Mouse (Mus musculus) ES-E14 (cell line): ENCODE results near the gene Ccdc88a. TPM values are rescaled to one million over a fixed set of nuclear protein-coding genes. Genes with fewer than 3 reads are reported as not detected.

Source experiments
- DNase-seq: peaks from one replicate; pipeline ENCODE4 v3.0.0-alpha.2; 2013; ENCODE audit warnings: low read depth, low spot score
- H3K27ac ChIP-seq: 2 replicates; pipeline ENCODE4 v1.5.1; 2012; ENCODE audit warnings: low read depth, mild to moderate bottlenecking, low read length, moderate library complexity, mixed read lengths; ENCODE audit not compliant: poor library complexity, insufficient read depth, severe bottlenecking
- H3K36me3 ChIP-seq: 2 replicates; pipeline ENCODE4 v1.6.1; 2012; ENCODE audit warnings: mild to moderate bottlenecking, low read length, moderate library complexity, mixed read lengths; ENCODE audit not compliant: control insufficient read depth, poor library complexity, insufficient read depth, severe bottlenecking
- H3K4me1 ChIP-seq, 2 experiments: fragments of 150-350 bp in 1 of 2; sonication (generic) in 1 of 2; 2 replicates each; pipeline ENCODE4 v1.6.1; 2012; ENCODE audit warnings: low read length in 2 of 2, mild to moderate bottlenecking in 1 of 2, mixed read lengths in 1 of 2; ENCODE audit not compliant: control insufficient read depth in 2 of 2, insufficient read depth in 2 of 2, poor library complexity in 1 of 2
- H3K4me3 ChIP-seq, 2 experiments: fragments of 150-350 bp in 1 of 2; sonication (generic) in 1 of 2; 2 replicates each; pipeline ENCODE4 v1.5.1; 2012; ENCODE audit warnings: low read length in 2 of 2, low read depth in 1 of 2, mild to moderate bottlenecking in 1 of 2, mixed read lengths in 1 of 2; ENCODE audit not compliant: insufficient read depth in 1 of 2, poor library complexity in 1 of 2, severe bottlenecking in 1 of 2
- H3K9ac ChIP-seq: 2 replicates; pipeline ENCODE4 v1.6.1; 2012; ENCODE audit warnings: low read depth, mild to moderate bottlenecking, low read length, mixed read lengths; ENCODE audit not compliant: poor library complexity, insufficient read depth, severe bottlenecking
- H3K9me3 ChIP-seq: fragments of 150-350 bp; sonication (generic); 2 replicates; pipeline ENCODE4 v1.6.1; 2012; ENCODE audit warnings: low read depth, mild to moderate bottlenecking, low read length; ENCODE audit not compliant: control insufficient read depth, insufficient read depth
- CHD2 ChIP-seq: IDR thresholded peaks from 2 replicates; pipeline ENCODE4 v1.6.1; 2014; ENCODE audit warnings: mild to moderate bottlenecking, low read depth, low read length, inconsistent platforms
- HCFC1 ChIP-seq: IDR thresholded peaks from 2 replicates; pipeline ENCODE4 v1.6.1; 2012; ENCODE audit warnings: low read length, inconsistent platforms, borderline replicate concordance; ENCODE audit not compliant: insufficient read depth
- MAFK ChIP-seq: IDR thresholded peaks from 2 replicates; pipeline ENCODE4 v1.6.1; 2014; ENCODE audit warnings: mild to moderate bottlenecking, low read depth, low read length, inconsistent platforms; ENCODE audit not compliant: insufficient read depth
- ZC3H11A ChIP-seq: IDR thresholded peaks from 2 replicates; pipeline ENCODE4 v1.6.1; 2012; ENCODE audit warnings: low read depth, mild to moderate bottlenecking, inconsistent platforms, low read length, borderline replicate concordance
- ZNF384 ChIP-seq: IDR thresholded peaks from 2 replicates; pipeline ENCODE4 v1.6.1; 2012; ENCODE audit warnings: low read depth, low read length, inconsistent platforms
- in situ Hi-C, 2 experiments: fragments of 600-800 bp; cut with MboI; formaldehyde crosslinking; loops; one replicate each; pipeline ENCODE4 v1.15.1; 2025; ENCODE audit warnings: low sequenced_read_pairs in 2 of 2, inconsistent platforms in 1 of 2; ENCODE audit not compliant: unreplicated experiment in 2 of 2
- total RNA-seq: library from RNA; depleted of rRNA; stranded (reverse); fragments of 300-350 nt; gene quantifications from 2 replicates; pipeline ENCODE4 v1.2.3, GENCODE M21; 2012

Ccdc88a gene
- total RNA-seq, 1 experiment = 15.3 TPM

DNA sequence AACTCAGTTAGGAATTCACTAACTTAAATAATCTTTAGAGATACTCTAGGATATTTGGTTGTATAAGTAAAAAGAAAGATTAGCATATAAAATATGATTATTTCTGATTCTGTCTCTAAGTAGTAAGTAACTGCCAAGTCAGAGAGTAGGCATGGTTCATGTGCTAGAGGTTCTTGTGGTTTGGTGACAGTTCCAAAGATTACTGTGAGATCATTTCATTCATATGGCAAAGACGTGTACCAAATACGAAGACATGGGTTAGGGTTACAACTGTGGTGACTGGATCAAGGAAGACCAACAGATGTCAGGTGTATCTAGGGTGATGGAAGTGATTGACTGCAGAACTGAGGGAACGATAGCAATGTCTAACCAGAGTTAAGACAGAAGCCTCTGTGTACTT lies 50.0 kb downstream of the Ccdc88a start:
- Histone ChIP-seq H3K4me1 (no peaks in the 10 kb centered on the region), H3K9me3 (no peaks in the 10 kb centered on the region), H3K36me3 (no peaks in the 10 kb centered on the region), H3K9ac (no peak overlapping the region), H3K27ac (no peak overlapping the region), H3K4me3 (no peak overlapping the region)
- DNase-seq = no peak
- in situ Hi-C loops = no loop called here
- TF ChIP-seq HCFC1 = no peak

DNA sequence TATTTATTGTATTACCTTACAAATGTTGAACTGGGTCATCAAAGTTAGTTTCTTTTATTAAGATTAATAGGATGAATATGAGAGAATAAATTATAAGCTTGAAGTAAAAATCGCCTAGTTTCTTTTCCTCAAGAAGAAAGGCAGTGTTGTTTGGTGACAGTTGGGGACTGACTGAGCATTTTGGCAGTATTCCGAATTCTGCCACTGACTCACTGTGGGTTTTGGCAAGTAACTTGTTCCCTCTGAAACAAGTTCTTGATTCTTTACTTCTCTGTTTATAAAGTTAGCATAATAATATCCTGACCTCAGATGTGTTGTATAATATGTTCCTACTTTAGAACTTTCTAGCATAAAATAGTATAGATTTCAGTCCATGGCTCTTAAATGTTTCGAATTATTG lies 55.3 kb downstream of the Ccdc88a start:
- no peaks in the 10 kb centered on the region for H3K9me3 ChIP-seq
- no peak overlapping the region for H3K27ac ChIP-seq
- H3K36me3 ChIP-seq = no peaks in the 10 kb centered on the region
- H3K4me3 ChIP-seq = no peak overlapping the region
- no peak overlapping the region for H3K9ac ChIP-seq
- DNase-seq = no peak
- no peaks in the 10 kb centered on the region for H3K4me1 ChIP-seq
- TF ChIP-seq ZC3H11A (no peak), MAFK (no peak), CHD2 (no peak), HCFC1 (no peak), ZNF384 (no peak)
- in situ Hi-C loops = no loop called here

DNA sequence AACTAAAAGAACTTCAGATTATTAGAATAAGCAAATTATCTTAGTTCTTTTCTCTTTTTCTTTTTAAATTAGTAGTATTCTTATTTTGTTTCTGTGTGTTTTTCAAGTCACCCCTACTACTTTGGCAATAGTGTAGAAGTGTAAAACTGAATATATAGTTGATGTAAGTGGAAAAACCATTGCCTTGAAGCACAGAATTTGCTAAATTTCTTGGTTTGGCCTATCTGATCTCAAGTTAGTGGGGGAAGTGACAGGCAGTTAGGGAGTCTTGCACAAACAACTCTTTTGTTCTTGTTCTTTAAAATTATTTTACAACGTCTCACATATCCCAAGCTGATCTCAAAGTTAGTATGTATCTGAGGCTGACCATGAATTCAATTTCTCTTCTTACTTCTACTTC lies 57.6 kb downstream of the Ccdc88a start:
- Histone ChIP-seq H3K27ac (no peak overlapping the region), H3K9me3 (no peaks in the 10 kb centered on the region), H3K4me3 (no peak overlapping the region), H3K4me1 (no peaks in the 10 kb centered on the region), H3K9ac (no peak overlapping the region), H3K36me3 (no peaks in the 10 kb centered on the region)
- in situ Hi-C loops = no loop called here
- no peak for DNase-seq
- TF ChIP-seq HCFC1 (no peak), CHD2 (no peak), MAFK (no peak), ZC3H11A (no peak), ZNF384 (no peak)

DNA sequence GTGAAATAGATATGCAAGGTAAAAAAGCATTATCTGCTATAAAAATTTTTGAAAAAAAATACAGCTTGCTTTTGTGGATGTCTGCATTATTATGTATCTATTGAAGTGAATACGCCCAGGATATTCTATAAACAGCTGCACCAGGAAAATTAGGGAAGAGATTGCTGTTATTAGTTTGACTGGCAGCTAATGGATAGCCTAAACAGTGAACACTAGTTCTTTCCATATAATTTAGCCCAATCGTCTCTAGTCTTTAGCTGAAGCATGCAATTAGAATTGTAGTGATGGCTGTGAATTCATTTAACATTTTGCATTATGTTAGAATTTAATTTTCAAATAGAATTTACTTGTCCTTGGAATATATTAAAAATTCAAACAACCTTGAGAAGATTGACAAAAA lies 75.3 kb downstream of the Ccdc88a start:
- H3K36me3 ChIP-seq = no peaks in the 10 kb centered on the region
- TF ChIP-seq HCFC1 (no peak), ZNF384 (no peak), ZC3H11A (no peak), MAFK (no peak), CHD2 (no peak)
- H3K4me3 ChIP-seq = no peak overlapping the region
- in situ Hi-C loops = no loop called here
- no peak for DNase-seq
- no peaks in the 10 kb centered on the region for H3K9me3 ChIP-seq
- H3K27ac ChIP-seq = no peak overlapping the region
- no peaks in the 10 kb centered on the region for H3K4me1 ChIP-seq
- no peak overlapping the region for H3K9ac ChIP-seq

DNA sequence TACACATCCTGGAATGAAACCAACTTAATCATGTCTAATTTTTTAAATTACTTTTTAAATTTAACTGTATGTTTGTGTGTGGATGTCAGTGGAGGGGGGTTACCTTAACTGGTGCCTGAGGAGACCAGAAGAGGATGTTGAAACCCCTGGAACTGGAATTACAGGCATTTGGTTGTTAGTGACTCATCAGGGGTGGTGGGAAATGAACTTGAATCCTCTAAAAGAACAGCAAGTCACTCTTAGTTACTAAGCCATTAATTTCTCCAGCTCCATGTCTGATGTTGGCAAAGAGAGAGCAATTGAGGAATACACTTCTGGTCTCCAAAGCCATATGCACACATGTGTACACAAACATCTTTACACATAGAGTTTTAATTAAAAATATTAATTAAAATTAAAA lies 101.2 kb downstream of the Ccdc88a start:
- Histone ChIP-seq H3K4me3 (no peak overlapping the region), H3K9me3 (no peaks in the 10 kb centered on the region), H3K9ac (no peak overlapping the region), H3K27ac (no peak overlapping the region), H3K4me1 (no peaks in the 10 kb centered on the region), H3K36me3 (no peaks in the 10 kb centered on the region)
- no peak for DNase-seq
- in situ Hi-C loops = no loop called here
- TF ChIP-seq ZNF384 (no peak), ZC3H11A (no peak)
